Mouse (Mus musculus): Measurements from ENCODE around the gene Ephx3. TPM values are rescaled to one million over a fixed set of nuclear protein-coding genes. Genes with fewer than 3 reads are reported as not detected.
A peak's percentile ranks its signal among the peaks of the same experiment; 100 is the strongest.

Gene Ephx3
- polyA plus RNA-seq, 2 experiments: 0.08 TPM; not detected in 1

GRCm38 (mm10) chr17:32142907-32143854 is 46.2 kb downstream of the Ephx3 start:
- ATAC-seq (ENCODE audit: insufficient read depth) (peak; percentile 77), DNase-seq (ENCODE audit: low read depth in 3 of 3, low spot score in 3 of 3) (peak; percentile 47 to 56 (median 54))
- Histone ChIP-seq H3K4me3 (ENCODE audit: insufficient read depth in 1 of 2, low read depth in 2 of 2, low read length in 2 of 2) (peak overlapping the region in 1 of 2 experiments; percentile 37; a peak in 2 of 4 replicates), H3K4me2 (ENCODE audit: low read depth) (peak overlapping the region; percentile 67), H3K27ac (no peak overlapping the region), H3K9ac (replicated peaks) (no peak overlapping the region; the same call in 1 of the 2 replicates), H3K27me3 (ENCODE audit: control insufficient read depth, insufficient read depth, low read length) (no peaks in the 10 kb centered on the region), H3K9me3 (ENCODE audit: control insufficient read depth, low read length) (no peaks in the 10 kb centered on the region), H3K36me3 (replicated peaks; ENCODE audit: control insufficient read depth, insufficient read depth, low read depth) (no peaks in the 10 kb centered on the region), H3K4me1 (replicated peaks; ENCODE audit: control insufficient read depth in 2 of 2, insufficient read depth in 2 of 2, low read length in 1 of 2) (no peaks in the 10 kb centered on the region)
- no peak for TF ChIP-seq EP300 (IDR thresholded peaks at IDR 0.05; ENCODE audit: low read depth)
- peak; percentile 98 for TF ChIP-seq CTCF (IDR thresholded peaks at IDR 0.05; ENCODE audit: low read depth)
- 18% methylated on average over 39 of the region's 39 CpGs for WGBS (ENCODE audit: insufficient replicate concordance)

DNA sequence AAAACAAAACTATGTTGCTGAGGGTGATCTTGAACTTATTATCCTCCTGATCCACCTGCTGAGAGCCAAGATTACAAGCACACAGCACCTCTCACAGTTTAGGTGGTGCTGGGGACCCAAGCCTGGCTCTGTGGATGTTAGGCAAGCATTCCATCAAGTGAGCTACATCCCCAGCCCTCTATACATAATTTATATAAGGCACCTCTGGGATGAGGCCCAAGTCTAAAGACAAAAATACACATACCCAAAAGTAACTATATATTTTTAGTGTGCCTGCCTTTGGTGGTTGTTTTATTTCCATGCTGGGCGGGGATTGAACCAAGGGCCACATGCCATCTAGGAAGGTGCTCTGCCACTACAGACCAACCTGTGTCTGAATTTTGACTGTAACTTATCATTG is 47.1 kb downstream of the Ephx3 start:
- 72% methylated on average over 1 of the region's 1 CpGs for WGBS (ENCODE audit: insufficient replicate concordance)

More for the DNA sequence above, 47.1 kb downstream of the Ephx3 start:
- DNase-seq (ENCODE audit: low read depth in 3 of 3, low spot score in 3 of 3) (no peak), ATAC-seq (ENCODE audit: insufficient read depth) (no peak)
- no peaks in the 10 kb centered on the region for H3K4me1 ChIP-seq (replicated peaks; ENCODE audit: control insufficient read depth in 2 of 2, insufficient read depth in 2 of 2, low read length in 1 of 2)
- H3K27me3 ChIP-seq (ENCODE audit: control insufficient read depth, insufficient read depth, low read length): no peaks in the 10 kb centered on the region
- H3K9me3 ChIP-seq (ENCODE audit: control insufficient read depth, low read length): no peaks in the 10 kb centered on the region
- TF ChIP-seq EP300 (IDR thresholded peaks at IDR 0.05; ENCODE audit: low read depth) (no peak), CTCF (IDR thresholded peaks at IDR 0.05; ENCODE audit: low read depth) (no peak)
- H3K27ac ChIP-seq: no peak overlapping the region
- no peak overlapping the region for H3K4me3 ChIP-seq (ENCODE audit: insufficient read depth in 1 of 2, low read depth in 2 of 2, low read length in 2 of 2)
- no peak overlapping the region for H3K4me2 ChIP-seq (ENCODE audit: low read depth)
- no peaks in the 10 kb centered on the region for H3K36me3 ChIP-seq (replicated peaks; ENCODE audit: control insufficient read depth, insufficient read depth, low read depth)
- no peak overlapping the region for H3K9ac ChIP-seq (replicated peaks)

Other genes with a start within 250 kb of the Ephx3 start
- 5.2 and 9.1 TPM in 2 replicates for gene Rrp1b, start 153.4 kb downstream of the Ephx3 start, polyA plus RNA-seq (2012; rRNA removed)
- gene Rrp1b, start 153.4 kb downstream of the Ephx3 start, polyA plus RNA-seq (2014; fragmentation: Nextera tagmentation; extraction: Ambion mirVana): 17.7 and 22.1 TPM in 2 replicates
- 0.07 and 0.23 TPM in 2 replicates for gene Hsf2bp, start 153.2 kb downstream of the Ephx3 start, polyA plus RNA-seq (2012; rRNA removed)
- gene Hsf2bp, start 153.2 kb downstream of the Ephx3 start, polyA plus RNA-seq (2014; fragmentation: Nextera tagmentation; extraction: Ambion mirVana): 0.10 and 0.28 TPM in 2 replicates
- gene Notch3, start 22.7 kb downstream of the Ephx3 start, polyA plus RNA-seq (2012; rRNA removed): 0.55 and 0.66 TPM in 2 replicates
- gene Notch3, start 22.7 kb downstream of the Ephx3 start, polyA plus RNA-seq (2014; fragmentation: Nextera tagmentation; extraction: Ambion mirVana): 0.22 and 0.30 TPM in 2 replicates
- gene Brd4, start 95.2 kb upstream of the Ephx3 start, polyA plus RNA-seq (2012; rRNA removed): 11.9 and 15.0 TPM in 2 replicates
- gene Brd4, start 95.2 kb upstream of the Ephx3 start, polyA plus RNA-seq (2014; fragmentation: Nextera tagmentation; extraction: Ambion mirVana): 26.4 and 33.0 TPM in 2 replicates
- gene Akap8, start 131.7 kb upstream of the Ephx3 start, polyA plus RNA-seq (2012; rRNA removed): 19.4 and 26.8 TPM in 2 replicates
- 12.3 and 12.6 TPM in 2 replicates for gene Akap8, start 131.7 kb upstream of the Ephx3 start, polyA plus RNA-seq (2014; fragmentation: Nextera tagmentation; extraction: Ambion mirVana)
- 24.1 and 35.4 TPM in 2 replicates for gene Akap8l, start 161.1 kb upstream of the Ephx3 start, polyA plus RNA-seq (2012; rRNA removed)
- gene Akap8l, start 161.1 kb upstream of the Ephx3 start, polyA plus RNA-seq (2014; fragmentation: Nextera tagmentation; extraction: Ambion mirVana): 18.9 and 23.5 TPM in 2 replicates
- gene Wiz, start 199.9 kb upstream of the Ephx3 start, polyA plus RNA-seq (2012; rRNA removed): 9.8 and 10.7 TPM in 2 replicates
- gene Wiz, start 199.9 kb upstream of the Ephx3 start, polyA plus RNA-seq (2014; fragmentation: Nextera tagmentation; extraction: Ambion mirVana): 5.5 and 7.8 TPM in 2 replicates
- gene Rasal3, start 214.0 kb upstream of the Ephx3 start, polyA plus RNA-seq (2012; rRNA removed): 2.0 and 2.1 TPM in 2 replicates
- 2.2 and 2.3 TPM in 2 replicates for gene Rasal3, start 214.0 kb upstream of the Ephx3 start, polyA plus RNA-seq (2014; fragmentation: Nextera tagmentation; extraction: Ambion mirVana)
- gene Pglyrp2, start 234.6 kb upstream of the Ephx3 start, polyA plus RNA-seq (2012; rRNA removed): 5.7 and 8.3 TPM in 2 replicates
- 3.6 and 4.0 TPM in 2 replicates for gene Pglyrp2, start 234.6 kb upstream of the Ephx3 start, polyA plus RNA-seq (2014; fragmentation: Nextera tagmentation; extraction: Ambion mirVana)